Comparison of ENCODE assay signal across 8 mouse cellular contexts in the genomic region with DNA sequence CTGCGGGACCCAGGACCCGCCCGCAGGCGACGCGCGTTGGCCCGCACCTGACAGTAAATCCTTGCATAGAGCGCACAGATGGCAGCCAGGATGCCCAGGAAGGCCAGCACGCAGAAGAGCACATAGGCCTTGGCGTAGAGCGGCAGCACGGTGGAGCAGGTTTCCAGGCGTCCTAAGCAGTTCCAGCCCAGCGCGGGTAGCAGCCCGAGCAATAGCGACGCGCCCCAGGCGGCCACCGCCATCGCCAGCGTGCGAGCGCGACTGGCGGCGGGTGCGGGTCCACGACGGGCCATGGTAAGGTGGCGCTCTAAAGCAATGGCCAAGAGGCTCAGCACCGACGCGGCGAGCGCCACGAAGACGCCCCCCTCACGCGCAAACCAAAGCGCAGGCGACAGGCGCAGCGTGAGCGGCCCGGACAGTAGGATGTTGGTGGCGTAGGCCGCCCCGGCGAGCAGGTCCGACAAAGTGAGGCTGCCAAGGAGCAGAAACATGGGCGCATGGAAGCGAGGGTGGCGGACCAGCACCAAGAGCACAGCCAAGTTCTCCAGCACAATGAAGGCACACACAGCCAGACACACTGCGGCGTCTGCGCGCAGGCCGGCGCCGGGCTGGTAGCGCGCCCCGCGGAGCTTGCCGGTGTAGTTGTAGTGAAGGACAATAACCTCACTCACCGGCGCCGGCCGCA. TPM values are rescaled to one million over a fixed set of nuclear protein-coding genes. Genes with fewer than 3 reads are reported as not detected.
DNase-seq lines count a peak whose midpoint lies in the region; ATAC-seq and TF ChIP-seq lines count a peak whose summit lies in the region.

No protein-coding gene starts in this region.

- H3K27ac ChIP-seq in gastrocnemius, adult 2 months: no peak overlapping the region
- H3K27ac ChIP-seq in heart, postnatal 0 days (ENCODE audit: low read depth): no peak overlapping the region
- no peak overlapping the region for H3K27ac ChIP-seq in liver, embryonic 11.5 days (ENCODE audit: low read depth, low read length)

- H3K4me2 ChIP-seq in heart, postnatal 0 days (ENCODE audit: low read depth, low read length): peak overlapping the region; percentile 73
- peak overlapping the region; percentile 66 for H3K4me2 ChIP-seq in liver, embryonic 11.5 days

- intact Hi-C loops in gastrocnemius, adult 2 months (cut with DNase I): no loop called here

- H3K27me3 ChIP-seq in heart, postnatal 0 days (ENCODE audit: control insufficient read depth, insufficient read depth, low read length): peaks cover 67% of the 10 kb centered on the region
- peaks cover 71% of the 10 kb centered on the region for H3K27me3 ChIP-seq in liver, embryonic 11.5 days (replicated peaks; ENCODE audit: control insufficient read depth, insufficient read depth, low read length)

- H3K4me3 ChIP-seq in gastrocnemius, adult 2 months: peak overlapping the region; percentile 73
- peak overlapping the region; percentile 49 for H3K4me3 ChIP-seq in heart, postnatal 0 days (ENCODE audit: low read depth, low read length)
- H3K4me3 ChIP-seq in liver, embryonic 11.5 days (ENCODE audit: low read depth, low read length): peak overlapping the region; percentile 35

- under 1% methylated on average over 72 of the region's 72 CpGs for WGBS in heart, postnatal 0 days
- WGBS in liver, embryonic 11.5 days: 2% methylated on average over 72 of the region's 72 CpGs

- DNase-seq in gastrocnemius, adult 2 months: peak; percentile 49
- DNase-seq in gastrocnemius, adult 8-10 months (ENCODE audit: low spot score in 2 of 2): no peak
- peak; percentile 39 for DNase-seq in CD4-positive helper T cell, adult 2 months (ENCODE audit: low read depth, low spot score)
- DNase-seq in cerebellum, adult 9-11 months: peak; percentile 83
- no peak for DNase-seq in heart, postnatal 0 days (ENCODE audit: low spot score)
- DNase-seq in liver, embryonic 11.5 days (ENCODE audit: low spot score): no peak
- DNase-seq in retina, postnatal 1 day: peak; percentile 66

- H3K4me1 ChIP-seq in heart, postnatal 0 days (ENCODE audit: control insufficient read depth, insufficient read depth): peaks cover 13% of the 10 kb centered on the region
- peaks cover 10% of the 10 kb centered on the region for H3K4me1 ChIP-seq in liver, embryonic 11.5 days (replicated peaks; ENCODE audit: control insufficient read depth, insufficient read depth, low read length)

- H3K9me3 ChIP-seq in heart, postnatal 0 days (replicated peaks; ENCODE audit: control insufficient read depth, low read length): no peaks in the 10 kb centered on the region
- no peaks in the 10 kb centered on the region for H3K9me3 ChIP-seq in liver, embryonic 11.5 days (ENCODE audit: control insufficient read depth, low read length)

- TF ChIP-seq EP300 in heart, postnatal 0 days (IDR thresholded peaks at IDR 0.05; ENCODE audit: low read depth): no peak

- ATAC-seq in heart, postnatal 0 days (ENCODE audit: insufficient read depth, low read depth): 0 out of 2 replicates have a peak, but pooled peaks have one; percentile 7
- ATAC-seq in liver, embryonic 11.5 days (replicated peaks; ENCODE audit: low FRiP score): no peak
- no peak for ATAC-seq in megakaryocyte-erythroid progenitor cell, adult 5-6 weeks (replicated peaks; ENCODE audit: low FRiP score, low TSS enrichment, poor library complexity, severe bottlenecking)

- H3K36me3 ChIP-seq in heart, postnatal 0 days (replicated peaks; ENCODE audit: control insufficient read depth, insufficient read depth, low read length): no peaks in the 10 kb centered on the region
- no peaks in the 10 kb centered on the region for H3K36me3 ChIP-seq in liver, embryonic 11.5 days (ENCODE audit: control insufficient read depth, insufficient read depth, low read length)

- TF ChIP-seq CTCF in gastrocnemius, adult 2 months (IDR thresholded peaks at IDR 0.05): no peak
- TF ChIP-seq CTCF in heart, postnatal 0 days (IDR thresholded peaks at IDR 0.05; ENCODE audit: low read depth): 0 out of 2 replicates have a peak, but pooled peaks have one; percentile 7

- H3K9ac ChIP-seq in heart, postnatal 0 days (replicated peaks; ENCODE audit: low read depth, low read length): peak overlapping the region; percentile 32
- no peak overlapping the region for H3K9ac ChIP-seq in liver, embryonic 11.5 days (ENCODE audit: low read depth, low read length)

RNA-seq across cellular contexts. Expression of gene S1pr5, which starts 3.7 kb away (rescaled TPM):
- under 1 TPM; 0.15 to 0.33 TPM for total RNA-seq in gastrocnemius, adult 2 months (2021)
- total RNA-seq in gastrocnemius, adult 8-10 months (2022): under 1 TPM; 0.10 to 0.29 (median 0.15) TPM
- total RNA-seq in heart, postnatal 0 days (2014; rRNA removed; ENCODE audit: low replicate concordance): not detected in 2 replicates
- 0.10 and 0.15 TPM in 2 replicates for polyA plus RNA-seq in heart, postnatal 0 days (2015; fragmentation: Nextera tagmentation; extraction: Ambion mirVana)
- polyA plus RNA-seq in liver, embryonic 11.5 days (2014; fragmentation: Nextera tagmentation; extraction: Ambion mirVana): not detected in 2 replicates
- 0.59 TPM in 1 of 2 replicates, not detected in the other for total RNA-seq in megakaryocyte-erythroid progenitor cell, adult 5-6 weeks (2014; fragmentation: Nextera tagmentation)
- 1.1 TPM in 1 of 2 replicates, not detected in the other for total RNA-seq in megakaryocyte-erythroid progenitor cell, adult 5-6 weeks (2017)

RNA-seq across cellular contexts. Expression of gene Keap1, which starts 5.4 kb away (rescaled TPM):
- total RNA-seq in gastrocnemius, adult 2 months (2021): 10 to 100 TPM; 51.3 to 62.3 TPM
- total RNA-seq in gastrocnemius, adult 8-10 months (2022): 10 to 100 TPM; 54.9 to 59.4 (median 57.4) TPM
- total RNA-seq in heart, postnatal 0 days (2014; rRNA removed; ENCODE audit: low replicate concordance): 67.9 and 79.0 TPM in 2 replicates
- polyA plus RNA-seq in heart, postnatal 0 days (2015; fragmentation: Nextera tagmentation; extraction: Ambion mirVana): 42.7 and 45.7 TPM in 2 replicates
- polyA plus RNA-seq in liver, embryonic 11.5 days (2014; fragmentation: Nextera tagmentation; extraction: Ambion mirVana): 43.8 and 45.1 TPM in 2 replicates
- 25.3 and 27.2 TPM in 2 replicates for total RNA-seq in megakaryocyte-erythroid progenitor cell, adult 5-6 weeks (2014; fragmentation: Nextera tagmentation)
- total RNA-seq in megakaryocyte-erythroid progenitor cell, adult 5-6 weeks (2017): 32.7 and 39.8 TPM in 2 replicates

RNA-seq across cellular contexts. Expression of gene Atg4d, which starts 20.5 kb away (rescaled TPM):
- 10 to 100 TPM; 68.0 to 77.4 TPM for total RNA-seq in gastrocnemius, adult 2 months (2021)
- total RNA-seq in gastrocnemius, adult 8-10 months (2022): 10 to 100 TPM; 74.3 to 87.3 (median 80.7) TPM
- 41.2 and 67.4 TPM in 2 replicates for total RNA-seq in heart, postnatal 0 days (2014; rRNA removed; ENCODE audit: low replicate concordance)
- 53.6 and 56.1 TPM in 2 replicates for polyA plus RNA-seq in heart, postnatal 0 days (2015; fragmentation: Nextera tagmentation; extraction: Ambion mirVana)
- 57.0 and 61.1 TPM in 2 replicates for polyA plus RNA-seq in liver, embryonic 11.5 days (2014; fragmentation: Nextera tagmentation; extraction: Ambion mirVana)
- total RNA-seq in megakaryocyte-erythroid progenitor cell, adult 5-6 weeks (2014; fragmentation: Nextera tagmentation): 8.9 and 13.9 TPM in 2 replicates
- total RNA-seq in megakaryocyte-erythroid progenitor cell, adult 5-6 weeks (2017): 11.9 and 25.7 TPM in 2 replicates

RNA-seq across cellular contexts. Expression of gene Kri1, which starts 43.2 kb away (rescaled TPM):
- 10 to 100 TPM; 11.0 to 12.6 TPM for total RNA-seq in gastrocnemius, adult 2 months (2021)
- 10 to 100 TPM in 3 of 4 experiments, 1 to 10 TPM in 1; 8.4 to 13.0 (median 11.4) TPM for total RNA-seq in gastrocnemius, adult 8-10 months (2022)
- total RNA-seq in heart, postnatal 0 days (2014; rRNA removed; ENCODE audit: low replicate concordance): 7.0 and 16.3 TPM in 2 replicates
- polyA plus RNA-seq in heart, postnatal 0 days (2015; fragmentation: Nextera tagmentation; extraction: Ambion mirVana): 5.9 and 9.1 TPM in 2 replicates
- 19.3 and 24.2 TPM in 2 replicates for polyA plus RNA-seq in liver, embryonic 11.5 days (2014; fragmentation: Nextera tagmentation; extraction: Ambion mirVana)
- 50.7 and 81.7 TPM in 2 replicates for total RNA-seq in megakaryocyte-erythroid progenitor cell, adult 5-6 weeks (2014; fragmentation: Nextera tagmentation)
- 55.3 and 86.3 TPM in 2 replicates for total RNA-seq in megakaryocyte-erythroid progenitor cell, adult 5-6 weeks (2017)

RNA-seq across cellular contexts. Expression of gene Cdkn2d, which starts 46.6 kb away (rescaled TPM):
- total RNA-seq in gastrocnemius, adult 2 months (2021): 1 to 10 TPM; 8.6 to 9.1 TPM
- total RNA-seq in gastrocnemius, adult 8-10 months (2022): 10 to 100 TPM in 3 of 4 experiments, 1 to 10 TPM in 1; 8.8 to 10.7 (median 10.6) TPM
- 67.4 and 103 TPM in 2 replicates for total RNA-seq in heart, postnatal 0 days (2014; rRNA removed; ENCODE audit: low replicate concordance)
- 65.8 and 67.5 TPM in 2 replicates for polyA plus RNA-seq in heart, postnatal 0 days (2015; fragmentation: Nextera tagmentation; extraction: Ambion mirVana)
- polyA plus RNA-seq in liver, embryonic 11.5 days (2014; fragmentation: Nextera tagmentation; extraction: Ambion mirVana): 48.0 and 48.2 TPM in 2 replicates
- 5.7 and 7.4 TPM in 2 replicates for total RNA-seq in megakaryocyte-erythroid progenitor cell, adult 5-6 weeks (2014; fragmentation: Nextera tagmentation)
- 8.5 and 11.3 TPM in 2 replicates for total RNA-seq in megakaryocyte-erythroid progenitor cell, adult 5-6 weeks (2017)

Comparison
In these comparisons a context has a peak if more than half of its experiments do, and no peak if none do; other contexts are left out.
1. DNase-seq: peak in gastrocnemius, adult 2 months (single experiment), CD4-positive helper T cell, adult 2 months (single experiment), cerebellum, adult 9-11 months (single experiment) and retina, postnatal 1 day (single experiment); none in gastrocnemius, adult 8-10 months (0 of 2), heart, postnatal 0 days (single experiment) and liver, embryonic 11.5 days (single experiment).
2. Peak in every context shown above with its lines, with median percentiles within 50 percentile points of each other: H3K4me3 ChIP-seq.